Mouse (Mus musculus) ovary, adult 2 months (tissue): ENCODE results near the gene Ntrk2. TPM values are rescaled to one million over a fixed set of nuclear protein-coding genes. Genes with fewer than 3 reads are reported as not detected.

Experiments
- polyA plus RNA-seq: library from polyadenylated mRNA; depleted of rRNA; stranded (reverse); fragments of >200 nt; gene quantifications from 2 replicates; pipeline ENCODE4 v1.2.3, GENCODE M21; 2012; rRNA removed

Gene Ntrk2
- 45.2 and 46.7 TPM in 2 replicates for polyA plus RNA-seq

GRCm38 (mm10) chr13:58806397-58806892, at the start of gene Ntrk2:
Gene Ntrk2, plus strand, starts transcription at chr13:58806569.

Other genes starting within 250 kb of the Ntrk2 start
- gene Slc28a3, start 195.7 kb upstream of the Ntrk2 start, polyA plus RNA-seq = 4.8 TPM in 2 replicates